Mouse (Mus musculus): ENCODE data around the gene Olfr391-ps. TPM values are rescaled to one million over a fixed set of nuclear protein-coding genes. Genes with fewer than 3 reads are reported as not detected.

Gene Olfr391-ps
- not detected in 2 replicates for polyA plus RNA-seq (2012; rRNA removed)

DNA sequence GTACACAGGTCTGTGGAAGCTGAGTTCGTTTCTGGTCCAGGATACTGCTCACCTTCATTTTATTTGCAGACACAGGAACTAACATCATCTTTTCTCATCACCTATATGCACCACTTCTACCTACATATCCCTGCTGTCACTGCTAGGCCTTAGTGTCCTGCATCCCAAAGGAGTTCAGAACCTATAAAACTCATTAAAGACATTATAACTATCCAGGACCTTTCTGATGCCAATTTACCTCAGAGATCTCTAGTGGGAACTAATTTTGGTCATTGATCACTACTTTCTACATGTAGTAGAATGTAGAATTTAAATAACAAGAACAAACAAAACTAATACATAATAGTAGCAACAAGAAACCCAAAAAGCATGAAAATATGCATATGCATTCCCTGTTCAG is at the start of gene Olfr391-ps:
Gene Olfr391-ps, minus strand, starts transcription at position 101 of the 400 bp plus-strand sequence.
- TF ChIP-seq POLR2A (IDR thresholded peaks at IDR 0.05; ENCODE audit: borderline replicate concordance, extremely low read depth, insufficient read depth, insufficient read length, poor library complexity, severe bottlenecking) (no peak), CTCF (IDR thresholded peaks at IDR 0.05; ENCODE audit: borderline replicate concordance, extremely low read depth, insufficient read depth, insufficient read length) (no peak)

DNA sequence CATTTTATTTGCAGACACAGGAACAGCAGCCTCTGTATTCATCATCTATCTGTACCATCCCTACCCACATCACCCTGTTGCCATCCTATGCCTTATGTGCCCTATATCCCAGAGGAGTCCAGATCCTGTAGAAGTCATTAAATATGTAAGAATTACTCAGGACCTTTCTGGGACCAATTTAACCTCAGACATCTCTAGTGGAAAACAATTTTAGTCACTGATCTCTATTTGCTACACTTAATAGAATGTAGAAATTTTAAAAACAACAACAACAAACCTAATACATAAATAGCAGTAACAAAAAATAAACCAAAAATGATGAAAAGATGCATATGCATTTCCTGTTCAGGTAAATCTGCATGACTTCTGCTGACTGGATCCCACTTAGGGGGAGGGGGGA is 48.5 kb upstream of the Olfr391-ps start, which contains the start of gene Olfr393:
Gene Olfr393, minus strand, starts transcription at position 101 of the 400 bp plus-strand sequence.
- no peak for TF ChIP-seq POLR2A (IDR thresholded peaks at IDR 0.05; ENCODE audit: borderline replicate concordance, extremely low read depth, insufficient read depth, insufficient read length, poor library complexity, severe bottlenecking)
- no peak for TF ChIP-seq CTCF (IDR thresholded peaks at IDR 0.05; ENCODE audit: borderline replicate concordance, extremely low read depth, insufficient read depth, insufficient read length)
- no peak for DNase-seq (ENCODE audit: low read depth)

More for the DNA sequence above, at the start of gene Olfr391-ps:
- DNase-seq (ENCODE audit: low read depth) = no peak

DNA sequence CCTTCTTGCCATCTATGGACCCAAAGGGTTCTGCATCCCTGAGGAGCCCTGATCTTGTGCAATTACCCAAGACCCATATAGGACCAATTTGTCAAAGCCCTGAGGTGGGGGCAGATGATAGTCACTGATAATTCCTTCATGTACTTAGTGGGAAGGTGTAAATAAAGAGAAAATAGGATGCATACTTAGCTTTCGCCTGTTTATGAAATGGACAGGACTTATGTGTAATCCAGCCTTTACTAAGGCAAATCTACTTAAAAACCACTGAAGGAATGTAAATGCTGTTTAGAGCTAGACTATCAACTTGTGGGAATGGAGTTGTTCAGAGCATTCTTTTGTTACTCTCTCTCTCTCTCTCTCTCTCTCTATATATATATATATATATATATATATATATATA is 14.1 kb upstream of the Olfr391-ps start, which contains the start of gene Olfr392:
Gene Olfr392, minus strand, starts transcription at position 101 of the 400 bp plus-strand sequence.
- DNase-seq (ENCODE audit: low read depth) = no peak
- TF ChIP-seq CTCF (IDR thresholded peaks at IDR 0.05; ENCODE audit: borderline replicate concordance, extremely low read depth, insufficient read depth, insufficient read length) (no peak), POLR2A (IDR thresholded peaks at IDR 0.05; ENCODE audit: borderline replicate concordance, extremely low read depth, insufficient read depth, insufficient read length, poor library complexity, severe bottlenecking) (no peak)

DNA sequence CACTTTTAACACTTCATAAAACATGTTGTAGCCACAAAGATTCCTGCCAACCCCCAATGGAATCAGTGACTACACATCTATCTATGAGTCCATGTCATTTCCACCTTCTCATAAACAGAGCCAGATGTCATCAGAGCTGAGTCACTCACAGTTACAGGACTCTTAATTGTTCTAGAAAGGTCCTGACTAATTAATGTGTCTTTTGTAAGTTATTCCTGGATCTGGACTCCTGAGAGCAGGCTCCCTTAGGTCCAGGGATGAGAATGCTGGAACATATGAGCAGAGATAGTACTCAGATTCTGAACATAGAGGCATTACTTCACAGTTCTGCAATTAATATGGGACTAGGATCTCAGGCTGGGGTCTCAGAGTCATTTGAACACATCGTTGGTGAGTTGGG is 20.2 kb downstream of the Olfr391-ps start, which contains the start of gene Olfr390:
Gene Olfr390, plus strand, starts transcription at position 301 of the 400 bp plus-strand sequence.
- no peak for DNase-seq (ENCODE audit: low read depth)
- no peak for TF ChIP-seq POLR2A (IDR thresholded peaks at IDR 0.05; ENCODE audit: borderline replicate concordance, extremely low read depth, insufficient read depth, insufficient read length, poor library complexity, severe bottlenecking)
- no peak for TF ChIP-seq CTCF (IDR thresholded peaks at IDR 0.05; ENCODE audit: borderline replicate concordance, extremely low read depth, insufficient read depth, insufficient read length)

DNA sequence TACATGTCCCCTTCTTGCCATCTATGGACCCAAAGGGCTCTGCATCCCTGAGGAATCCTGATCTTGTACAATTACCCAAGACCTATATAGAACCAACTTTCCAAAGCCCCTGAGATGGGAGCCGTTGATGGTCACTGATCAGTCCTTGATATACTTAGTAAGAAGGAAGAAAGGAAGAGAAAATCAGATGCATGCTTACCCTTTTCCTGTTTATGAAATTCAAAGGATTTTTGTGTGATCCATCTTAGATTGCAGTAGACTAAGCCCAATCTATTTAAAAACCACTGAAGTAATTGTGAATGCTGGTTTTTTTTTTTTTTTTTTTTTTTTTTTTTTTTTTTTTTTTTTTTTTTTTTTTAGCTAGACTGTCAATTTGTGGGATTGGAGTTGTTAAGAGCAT is 22.2 kb downstream of the Olfr391-ps start, which contains the start of gene Olfr389:
Gene Olfr389, minus strand, starts transcription at position 101 of the 400 bp plus-strand sequence.
- TF ChIP-seq POLR2A (IDR thresholded peaks at IDR 0.05; ENCODE audit: borderline replicate concordance, extremely low read depth, insufficient read depth, insufficient read length, poor library complexity, severe bottlenecking) (no peak), CTCF (IDR thresholded peaks at IDR 0.05; ENCODE audit: borderline replicate concordance, extremely low read depth, insufficient read depth, insufficient read length) (no peak)
- DNase-seq (ENCODE audit: low read depth) = no peak

DNA sequence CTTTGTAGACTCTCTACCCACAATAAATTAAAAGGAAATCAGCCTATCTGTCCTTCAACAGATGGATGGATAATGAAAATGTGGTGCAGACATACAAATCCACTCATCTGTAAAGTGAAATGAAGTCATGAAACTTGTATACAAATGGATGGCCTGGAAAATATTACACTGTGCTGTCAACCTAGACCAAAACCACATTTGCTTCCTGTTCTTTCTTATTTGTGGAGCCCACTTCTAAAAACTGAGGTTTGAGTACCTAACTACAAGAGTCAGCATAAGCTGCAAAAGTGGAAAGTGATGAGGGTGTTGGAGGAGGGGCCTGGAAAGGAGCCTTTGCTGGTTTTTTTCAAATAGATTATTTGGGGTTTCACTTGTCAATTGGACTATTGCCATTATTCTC is 43.7 kb downstream of the Olfr391-ps start:
- TF ChIP-seq CTCF (IDR thresholded peaks at IDR 0.05; ENCODE audit: borderline replicate concordance, extremely low read depth, insufficient read depth, insufficient read length) (no peak), POLR2A (IDR thresholded peaks at IDR 0.05; ENCODE audit: borderline replicate concordance, extremely low read depth, insufficient read depth, insufficient read length, poor library complexity, severe bottlenecking) (no peak)
- DNase-seq (ENCODE audit: low read depth) = no peak

Other genes starting within 250 kb of the Olfr391-ps start
- not detected in 2 replicates for gene Olfr385, start 210.0 kb downstream of the Olfr391-ps start, polyA plus RNA-seq (2012; rRNA removed)
- gene Olfr384, start 204.5 kb downstream of the Olfr391-ps start, polyA plus RNA-seq (2012; rRNA removed) = not detected in 2 replicates
- not detected in 2 replicates for gene Zfp735, start 114.3 kb downstream of the Olfr391-ps start, polyA plus RNA-seq (2012; rRNA removed)
- not detected in 2 replicates for gene Olfr389, start 22.3 kb downstream of the Olfr391-ps start, polyA plus RNA-seq (2012; rRNA removed)
- gene Olfr390, start 20.1 kb downstream of the Olfr391-ps start, polyA plus RNA-seq (2012; rRNA removed) = not detected in 2 replicates
- not detected in 2 replicates for gene Olfr392, start 14.0 kb upstream of the Olfr391-ps start, polyA plus RNA-seq (2012; rRNA removed)
- not detected in 2 replicates for gene Olfr393, start 48.4 kb upstream of the Olfr391-ps start, polyA plus RNA-seq (2012; rRNA removed)
- gene Olfr394, start 87.7 kb upstream of the Olfr391-ps start, polyA plus RNA-seq (2012; rRNA removed) = not detected in 2 replicates
- gene Olfr395, start 106.2 kb upstream of the Olfr391-ps start, polyA plus RNA-seq (2012; rRNA removed) = not detected in 2 replicates
- not detected in 2 replicates for gene Olfr23, start 133.6 kb upstream of the Olfr391-ps start, polyA plus RNA-seq (2012; rRNA removed)
- not detected in 2 replicates for gene Olfr397, start 157.8 kb upstream of the Olfr391-ps start, polyA plus RNA-seq (2012; rRNA removed)
- gene Olfr398, start 187.4 kb upstream of the Olfr391-ps start, polyA plus RNA-seq (2012; rRNA removed) = not detected in 2 replicates

Measured in brain, embryonic 14.5 days (tissue).